Mouse (Mus musculus) kidney, postnatal 25 days (tissue): ENCODE results near the gene Tmem60.

Experiments
- DNase-seq, 2 experiments: peaks; one replicate each; pipeline ENCODE4 v3.0.0; 2021; ENCODE audit warnings: mixed read lengths in 2 of 2

The Tmem60 gene

GRCm38 (mm10) chr5:20911741-20912140, 29.8 kb downstream of the Tmem60 start:
- DNase-seq: no peak

DNA sequence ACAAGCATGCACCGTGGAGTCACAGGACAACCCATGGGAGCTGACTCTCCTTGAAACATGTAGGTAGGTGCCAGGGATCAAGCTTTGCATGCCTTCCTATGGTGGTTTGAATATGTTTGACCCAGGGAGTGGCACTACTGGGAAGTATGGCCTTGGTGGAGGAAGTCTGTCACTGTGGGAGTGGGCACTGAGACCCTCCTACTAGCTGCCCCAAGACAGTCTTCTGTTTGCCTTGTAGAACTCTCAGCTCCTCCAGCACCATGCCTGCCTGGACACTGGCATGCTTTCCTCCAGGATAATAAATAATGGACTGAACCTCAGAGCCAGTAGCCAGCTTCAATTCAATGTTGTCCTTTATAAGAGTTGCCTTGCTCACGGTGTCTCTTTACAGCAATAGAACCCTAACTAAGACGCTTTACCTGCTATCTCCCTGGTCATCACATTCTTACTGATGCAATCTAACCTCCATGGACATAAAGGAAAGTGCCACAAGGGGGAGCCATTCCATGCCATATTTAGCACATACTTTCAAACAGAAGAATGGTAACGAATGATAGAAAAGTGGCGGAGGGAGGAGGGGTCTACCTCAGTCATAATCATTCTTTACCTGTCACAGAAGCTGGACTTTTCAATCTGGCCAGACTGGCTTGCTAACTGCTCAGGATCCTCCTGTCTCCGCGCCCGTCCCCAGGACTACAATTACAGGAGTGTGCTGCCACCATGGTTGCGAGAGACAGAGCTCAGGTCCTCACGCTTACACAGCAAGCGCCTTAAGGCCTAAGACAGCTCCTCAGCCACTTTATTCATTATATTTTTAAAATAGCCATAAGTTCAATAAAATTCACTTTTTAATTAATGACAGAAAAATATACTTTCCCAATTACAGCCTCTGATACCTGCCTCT, 31.6 kb downstream of the Tmem60 start:
- peak; percentile 56 to 90 for DNase-seq

- DNase-seq: no peak
Observed at GRCm38 (mm10) chr5:20918967-20919366, 37.0 kb downstream of the Tmem60 start.

DNA sequence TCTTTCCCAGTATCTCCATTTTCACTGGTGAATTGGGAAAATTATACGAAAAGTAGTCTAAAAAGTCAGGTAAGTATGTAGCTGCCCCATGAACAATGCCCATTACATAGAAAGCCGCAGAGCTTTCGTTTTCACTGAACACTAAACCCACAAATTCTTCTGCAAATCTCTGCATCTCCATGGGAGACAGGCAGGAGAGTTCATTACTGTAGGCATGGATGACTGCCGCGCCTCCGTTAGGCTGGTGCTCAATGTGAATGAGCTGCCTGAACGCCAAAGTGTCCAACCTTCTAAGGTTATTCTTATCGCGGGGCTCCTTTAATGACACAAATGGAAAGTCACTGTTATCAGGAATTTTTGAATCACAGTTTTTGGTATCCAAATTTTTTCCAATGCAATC, 37.6 kb downstream of the Tmem60 start:
- DNase-seq: no peak

GRCm38 (mm10) chr5:20924608-20925007, 42.6 kb downstream of the Tmem60 start:
- DNase-seq: no peak

DNA sequence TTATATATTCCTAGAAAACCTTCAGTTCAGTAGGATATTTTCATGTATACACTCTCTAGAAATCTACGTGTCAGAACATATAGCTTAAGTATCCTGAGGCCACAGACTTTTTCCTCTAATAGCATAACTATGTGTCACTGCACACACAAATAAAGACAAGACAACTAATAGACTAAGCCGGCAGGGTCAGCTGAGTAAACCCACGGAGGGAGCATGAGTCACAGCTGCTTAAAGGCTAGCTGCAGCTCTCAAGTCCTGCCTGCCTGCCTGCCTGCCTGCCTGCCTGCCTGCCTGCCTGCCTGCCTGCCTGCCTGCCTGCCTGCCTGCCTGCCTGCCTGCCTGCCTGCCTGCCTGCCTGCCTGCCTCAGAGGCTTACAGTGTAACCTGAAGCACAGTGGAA, 43.5 kb downstream of the Tmem60 start:
- DNase-seq: no peak

- DNase-seq: no peak
Observed at GRCm38 (mm10) chr5:20929669-20930151, 47.7 kb downstream of the Tmem60 start.

GRCm38 (mm10) chr5:20930430-20930829, 48.4 kb downstream of the Tmem60 start:
- no peak for DNase-seq

- no peak for DNase-seq
Observed at GRCm38 (mm10) chr5:20931300-20931699, 49.3 kb downstream of the Tmem60 start.

DNA sequence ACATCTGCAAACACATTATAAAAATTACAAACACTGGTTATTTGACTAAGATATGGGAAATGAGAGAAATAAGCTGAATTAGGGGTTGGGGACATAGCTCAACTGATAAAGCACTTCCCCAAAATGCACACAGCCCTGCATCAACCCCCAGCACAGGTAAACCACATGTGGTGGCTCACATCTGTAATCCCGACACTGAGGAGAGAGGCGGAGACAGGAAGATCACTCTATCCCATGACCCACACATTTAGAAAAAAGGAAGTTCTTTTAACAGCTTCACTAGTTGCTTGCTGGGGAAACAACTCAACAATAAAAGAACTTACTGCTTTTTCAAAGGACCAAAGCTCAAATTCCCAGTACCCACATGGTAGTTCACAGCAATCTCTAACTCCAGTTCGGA, 50.6 kb downstream of the Tmem60 start:
- DNase-seq: no peak

DNA sequence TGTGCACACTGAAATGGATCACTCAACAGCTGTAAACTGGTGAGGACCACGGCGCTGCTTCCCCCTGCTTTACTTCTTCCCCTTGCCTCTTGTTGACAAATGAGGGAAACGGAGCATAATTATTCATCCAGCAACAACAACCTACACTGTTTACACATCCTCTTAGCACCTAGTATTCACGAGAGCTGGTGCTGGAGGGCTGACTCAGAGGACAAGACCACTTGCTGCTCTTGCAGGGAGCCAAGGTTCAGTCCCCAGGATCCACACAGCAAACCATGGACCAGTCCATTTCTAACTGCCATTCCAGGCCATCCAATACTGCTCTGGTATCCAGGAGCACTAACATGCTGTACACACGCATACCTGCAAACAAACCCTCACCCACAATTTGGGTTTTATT, 53.9 kb downstream of the Tmem60 start:
- DNase-seq: no peak
